Mouse (Mus musculus) cerebellum, adult 8-10 months (tissue): ENCODE results near the gene Ccdc33.

ENCODE experiments used
- DNase-seq: peaks from one replicate; pipeline ENCODE4 v3.0.0; 2022

Gene Ccdc33

DNA sequence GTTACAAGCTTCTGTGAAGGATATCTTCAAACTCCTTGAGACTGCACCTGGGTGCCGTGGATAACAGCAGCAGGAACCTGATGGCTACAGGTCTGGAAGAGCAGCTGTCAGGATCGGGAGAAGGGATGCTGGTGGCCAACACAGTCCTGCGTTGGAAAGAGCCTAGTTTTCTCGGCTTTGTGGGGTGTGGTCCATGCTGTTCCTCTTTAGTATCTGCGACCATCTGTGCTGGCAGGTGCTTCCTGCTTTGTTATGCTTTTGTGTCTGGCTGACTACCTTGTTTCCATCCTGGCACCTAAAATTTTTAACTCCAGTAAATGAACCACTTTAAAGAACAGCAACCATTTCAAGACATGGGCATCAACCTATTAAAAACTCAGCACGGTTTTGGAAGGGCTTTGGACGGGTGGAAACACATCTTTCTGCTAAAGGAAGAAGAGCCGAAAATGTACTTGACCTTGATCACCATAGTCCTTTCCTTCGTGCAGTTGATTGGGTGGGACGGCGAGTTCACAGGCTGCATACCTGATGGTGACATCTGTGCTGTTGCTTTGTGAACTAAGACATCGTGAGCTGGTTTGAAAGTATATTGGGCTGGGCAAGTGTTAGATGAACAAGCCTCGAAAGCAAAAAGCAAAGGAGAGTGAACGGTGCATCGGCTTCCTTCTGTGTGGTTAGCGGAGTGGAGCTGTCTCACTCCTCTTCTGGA, 112.7 kb downstream of the Ccdc33 start, which contains the start of gene Cyp11a1:
Cyp11a1 (plus strand) TSS at position 659 of the 709 bp plus-strand sequence.
- DNase-seq: no peak

DNA sequence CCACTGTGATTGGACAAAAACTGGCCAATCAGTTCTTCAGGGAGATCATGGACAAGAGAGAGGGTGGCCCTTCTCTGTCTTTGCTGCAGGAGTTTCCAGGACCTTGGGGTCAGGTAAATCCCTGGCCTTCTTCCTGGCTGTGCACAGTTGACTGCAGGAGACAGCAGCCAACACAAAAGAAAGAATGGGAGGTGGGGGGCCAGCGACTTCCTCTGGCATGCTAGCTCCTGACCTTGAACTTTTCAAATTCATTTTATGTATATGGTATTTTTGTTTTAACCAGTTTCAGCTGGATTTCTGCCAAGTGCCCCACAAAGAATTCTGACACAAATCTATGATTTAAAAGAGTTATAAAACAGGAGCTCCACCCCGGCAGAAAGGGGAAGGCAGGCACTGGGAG, 115.4 kb downstream of the Ccdc33 start:
- no peak for DNase-seq

DNA sequence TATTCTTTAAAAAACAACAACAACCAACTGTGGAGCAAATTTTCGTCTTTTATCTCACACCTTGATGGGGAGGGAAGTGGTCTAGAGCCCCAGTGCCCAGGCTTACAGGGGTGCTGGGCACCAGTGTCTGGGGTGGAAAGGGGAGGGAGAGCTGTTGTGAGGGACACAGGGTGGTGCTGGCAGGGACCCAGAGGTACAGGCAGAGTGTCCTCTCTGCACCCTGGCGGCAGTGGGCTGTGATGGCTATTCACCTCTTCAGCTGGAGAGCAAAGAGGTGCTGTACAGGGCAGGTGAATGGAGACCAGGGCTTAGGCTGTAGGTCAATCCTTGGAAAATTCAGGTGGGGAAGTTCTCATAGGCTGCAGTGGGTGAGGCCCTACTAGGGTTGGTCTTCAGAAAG, 118.9 kb downstream of the Ccdc33 start:
- no peak for DNase-seq

DNA sequence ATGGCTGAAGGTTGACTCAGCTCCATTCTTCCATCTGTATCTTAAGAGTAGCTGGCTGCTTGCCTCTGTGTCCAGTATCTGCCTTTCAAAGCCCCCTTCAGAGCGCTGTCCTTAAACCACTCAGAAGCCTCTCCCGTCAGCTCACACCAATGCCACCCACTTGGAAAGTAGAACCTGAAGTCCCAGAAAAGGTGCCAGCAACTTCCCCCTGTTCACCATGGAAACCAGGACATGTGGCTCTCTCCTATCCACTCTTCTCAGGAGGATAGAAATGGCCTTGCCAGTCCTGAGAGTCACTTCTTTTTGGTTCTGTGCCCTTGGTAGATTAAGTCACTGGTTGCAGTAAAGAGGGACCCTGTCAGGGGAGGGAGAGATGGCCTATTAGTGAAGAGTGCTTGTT, 119.9 kb downstream of the Ccdc33 start:
- DNase-seq: no peak

DNA sequence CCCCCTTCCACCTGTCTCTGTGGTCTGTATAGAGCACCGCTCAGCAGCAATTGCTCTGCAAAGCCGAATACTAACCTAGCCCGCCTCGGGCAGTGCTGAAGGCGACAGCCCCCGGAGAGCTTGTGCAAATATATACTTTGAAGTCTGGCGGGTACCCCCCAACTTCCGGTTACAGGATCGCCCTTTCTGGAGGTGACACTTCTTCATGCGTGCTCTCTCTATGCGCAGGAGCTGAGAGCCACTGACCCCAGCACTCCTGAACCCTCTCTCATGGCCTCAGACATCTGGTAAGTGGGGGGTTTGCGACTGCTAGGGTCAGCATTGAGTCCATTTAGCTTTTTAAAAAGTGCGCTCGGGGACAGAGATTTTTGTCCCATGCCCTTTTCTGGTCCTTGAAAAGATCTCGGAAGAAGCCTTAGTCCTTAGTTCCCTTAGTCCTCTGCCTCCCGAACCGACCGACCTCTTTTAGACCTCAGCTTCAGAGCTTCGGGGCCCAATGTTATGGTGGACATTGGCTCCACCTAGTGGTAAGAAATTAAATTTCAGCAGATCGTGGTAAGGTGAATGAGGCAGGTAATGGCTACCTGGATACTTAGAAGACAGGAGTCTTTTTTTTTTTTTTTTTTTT, 120.5 kb downstream of the Ccdc33 start:
- DNase-seq: peak; percentile 79

DNA sequence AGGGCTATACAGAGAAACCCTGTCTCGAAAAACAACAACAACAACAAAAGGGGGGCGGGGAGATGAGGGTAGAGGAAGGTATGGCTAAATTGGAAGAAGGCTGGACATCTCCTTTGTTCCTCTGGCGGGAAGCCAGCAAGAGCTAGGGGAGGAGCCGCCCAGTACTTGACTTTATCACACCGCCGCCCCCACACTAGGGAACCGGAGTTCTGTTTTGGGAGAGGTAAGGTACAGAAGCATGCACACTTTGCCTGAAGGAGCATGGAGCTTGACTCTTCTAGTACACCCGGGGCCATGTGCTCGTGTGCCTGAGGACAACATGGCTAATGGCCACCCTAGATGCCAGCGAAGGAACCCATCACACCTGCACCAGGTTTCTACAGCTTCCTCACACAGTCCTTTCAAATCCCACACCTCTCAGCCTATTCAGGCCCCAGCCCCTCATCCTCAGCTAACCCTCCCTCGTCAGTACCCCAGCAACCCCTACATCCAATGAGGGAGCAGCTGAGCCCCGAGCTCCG, 121.1 kb downstream of the Ccdc33 start:
- DNase-seq: no peak

DNA sequence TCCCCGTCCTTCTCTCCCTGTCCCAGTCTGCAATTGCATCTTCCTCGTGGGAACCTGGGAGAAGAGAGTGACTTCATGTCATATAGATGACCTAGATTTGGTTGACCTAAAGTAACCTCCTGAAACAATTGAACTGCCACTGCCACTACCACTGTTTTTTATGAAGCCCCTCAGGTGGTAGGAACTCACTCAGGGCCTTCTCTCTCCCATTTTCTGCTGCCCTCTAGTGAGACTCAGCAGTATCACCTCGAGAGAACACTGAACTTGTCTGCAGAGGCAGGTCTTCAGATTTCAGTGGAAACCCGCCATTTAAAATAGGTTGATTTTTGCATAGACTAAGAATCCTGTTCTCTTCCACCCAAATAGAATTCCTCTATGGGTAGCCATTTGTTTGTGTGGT, 123.3 kb downstream of the Ccdc33 start:
- peak; percentile 32 for DNase-seq

DNA sequence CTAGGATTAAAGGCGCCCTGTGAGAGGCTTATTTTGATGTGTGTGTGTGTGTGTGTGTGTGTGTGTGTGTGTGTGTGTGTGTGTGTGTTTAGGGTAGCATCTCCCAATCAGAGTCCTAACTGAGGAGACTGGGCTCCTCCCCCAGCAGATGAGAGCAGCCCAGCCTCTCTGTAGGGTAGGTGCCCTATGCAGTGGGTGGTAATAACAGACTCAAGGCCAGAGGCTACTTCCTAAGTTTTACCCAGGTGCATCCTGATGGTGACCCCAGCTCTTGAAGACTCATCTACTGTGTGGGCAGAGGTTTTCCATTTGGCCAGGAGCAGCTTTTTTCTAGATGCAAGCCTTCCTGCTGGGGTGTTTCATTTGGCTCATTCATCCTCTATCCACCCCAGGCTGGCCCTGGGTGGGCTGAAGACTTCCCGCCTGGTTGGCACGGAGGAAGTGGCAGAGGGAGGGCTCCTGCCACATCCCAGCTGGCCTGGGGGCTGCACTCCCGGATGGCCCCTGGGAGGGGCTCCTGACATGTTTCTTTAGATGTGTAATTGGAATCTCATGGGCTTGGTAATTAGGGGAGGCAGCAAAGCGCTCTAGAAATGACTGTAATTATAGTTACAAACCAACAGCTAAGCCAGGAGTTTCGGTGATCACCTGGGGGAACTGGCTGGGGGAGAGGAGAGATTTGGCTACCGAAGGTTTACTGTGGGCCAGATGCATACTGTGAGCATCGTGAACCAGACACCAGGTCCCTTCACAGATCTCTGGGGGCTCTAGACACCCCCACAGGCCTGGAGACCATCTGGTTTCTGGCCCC, 125.6 kb downstream of the Ccdc33 start:
- no peak for DNase-seq

DNA sequence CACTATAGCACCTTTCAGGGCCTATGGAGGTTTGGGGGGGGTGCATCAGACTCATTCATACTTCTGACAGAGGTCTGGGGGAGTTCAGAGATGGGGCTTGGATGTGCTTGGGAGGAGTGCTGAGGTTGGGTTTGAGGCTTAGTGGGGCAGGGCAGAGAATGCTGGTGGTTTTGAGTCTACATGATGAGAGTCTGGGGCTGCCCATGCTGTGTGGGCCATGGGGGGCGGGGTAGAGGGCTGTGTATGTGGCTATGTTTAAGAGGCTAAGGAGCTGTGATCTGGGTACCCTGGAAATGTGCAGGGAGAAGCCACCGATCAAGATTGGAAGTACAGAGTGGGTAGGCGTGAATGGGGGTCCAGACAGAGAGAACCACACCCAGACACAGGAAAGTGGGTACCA, 126.6 kb downstream of the Ccdc33 start:
- DNase-seq: no peak

DNA sequence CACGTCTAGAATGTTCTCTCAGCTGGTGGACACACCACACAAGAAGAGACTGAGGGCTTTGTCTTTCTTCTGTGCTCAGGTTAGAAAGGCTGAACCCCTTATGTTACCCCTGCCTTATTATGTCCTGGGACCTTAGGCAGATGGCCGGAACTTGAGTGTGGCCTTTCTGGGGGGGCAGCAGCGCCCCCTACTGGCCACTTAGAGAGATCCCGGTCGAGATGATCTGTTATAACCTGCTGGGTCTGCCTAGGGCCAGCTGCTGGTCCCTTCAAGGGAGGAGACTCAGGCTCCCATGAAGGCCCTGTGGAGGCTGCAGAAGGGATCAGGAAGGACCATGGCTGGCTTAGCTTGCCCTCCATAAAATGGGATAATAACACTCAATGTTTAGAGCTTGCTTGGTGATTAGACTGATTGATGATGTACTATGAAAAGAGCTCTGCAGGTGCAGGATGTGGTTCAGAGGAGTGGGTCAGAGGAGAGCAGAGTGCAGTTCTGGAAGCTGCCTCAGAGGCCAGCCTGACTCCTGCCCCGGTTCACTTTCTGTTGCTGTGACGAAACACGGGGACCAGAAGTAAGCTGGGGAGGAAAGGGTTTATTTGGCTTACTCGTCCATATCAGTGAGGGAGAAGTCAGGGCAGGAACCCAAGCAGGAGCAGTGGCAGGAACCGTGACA, 128.0 kb downstream of the Ccdc33 start:
- DNase-seq: peak; percentile 59

DNA sequence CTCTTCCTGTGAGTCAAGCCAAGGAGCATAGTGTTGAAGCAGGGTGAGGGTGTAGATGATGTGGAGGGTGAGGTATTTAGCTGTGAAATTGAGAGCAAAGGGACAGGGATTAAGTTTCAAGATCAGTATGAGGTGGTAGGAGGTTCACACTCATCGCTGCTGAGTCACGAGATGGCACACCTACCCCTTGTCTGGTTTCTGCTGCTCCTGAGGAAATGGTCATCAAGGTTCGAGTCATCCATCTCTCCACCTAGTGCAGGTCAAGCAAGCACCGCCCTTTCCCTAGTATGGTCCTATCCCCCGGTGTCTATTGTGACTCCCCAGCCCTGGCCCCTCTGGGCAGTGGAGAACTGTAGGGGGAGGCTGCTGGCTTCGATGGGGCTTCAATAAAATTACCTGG, 129.3 kb downstream of the Ccdc33 start:
- DNase-seq: no peak

DNA sequence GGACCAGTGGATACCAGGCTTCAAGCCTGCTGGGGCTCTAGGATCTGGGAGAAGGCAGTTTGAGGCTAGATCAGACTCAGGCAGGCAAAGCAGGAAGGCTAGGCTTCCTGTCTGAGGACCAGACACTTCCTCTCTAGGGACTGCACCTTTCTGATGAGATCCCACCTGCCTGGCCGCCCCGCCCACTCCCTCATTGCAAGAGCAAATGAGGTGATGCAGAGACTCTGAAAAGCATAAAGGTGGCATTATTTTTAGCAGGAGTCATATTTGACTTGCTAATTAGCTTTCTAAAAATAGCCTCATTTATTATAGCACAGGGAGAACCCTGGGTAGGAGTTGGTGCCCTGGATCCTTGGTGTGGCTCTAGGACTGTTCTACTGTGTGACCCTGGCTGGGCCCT, 130.5 kb downstream of the Ccdc33 start:
- no peak for DNase-seq

DNA sequence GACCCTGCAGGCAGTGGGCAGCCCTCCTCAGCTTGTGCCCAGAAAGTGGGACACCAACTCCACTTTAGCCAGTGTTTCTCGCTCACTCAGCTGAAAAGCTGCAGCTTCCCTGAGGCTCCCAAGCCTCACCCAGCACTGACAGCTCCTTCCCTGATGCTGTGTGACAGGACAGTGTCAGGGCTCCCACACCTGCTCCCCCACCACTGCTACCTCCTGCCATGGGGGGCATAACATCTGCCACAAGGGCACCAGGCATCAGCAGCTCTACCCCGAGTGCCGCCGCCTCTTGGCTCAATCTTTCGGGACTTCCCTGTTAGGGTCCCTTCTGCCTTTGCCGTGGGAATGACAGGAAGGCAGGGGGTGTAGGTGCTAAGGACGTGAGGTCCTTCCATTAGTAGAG, 132.3 kb downstream of the Ccdc33 start:
- no peak for DNase-seq

DNA sequence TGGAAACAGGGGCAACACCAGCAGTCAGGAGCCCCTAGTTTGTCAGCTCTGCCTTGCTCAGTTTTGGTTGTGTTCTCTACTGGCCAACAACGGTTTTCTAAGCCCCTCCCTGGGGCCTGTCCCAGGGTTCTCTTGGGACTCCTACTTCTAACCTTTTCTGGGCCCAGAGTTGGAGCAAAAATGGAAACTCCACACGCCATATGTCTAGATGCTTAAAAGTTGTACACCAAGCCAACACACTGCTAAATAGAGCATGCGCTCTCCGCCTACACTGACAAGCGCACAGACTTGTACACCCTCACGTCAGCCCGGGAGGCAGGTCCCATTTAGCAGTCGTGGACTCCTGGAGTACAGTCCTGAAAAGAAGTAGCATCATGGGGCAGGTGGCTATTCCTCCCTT, 133.3 kb downstream of the Ccdc33 start:
- no peak for DNase-seq

DNA sequence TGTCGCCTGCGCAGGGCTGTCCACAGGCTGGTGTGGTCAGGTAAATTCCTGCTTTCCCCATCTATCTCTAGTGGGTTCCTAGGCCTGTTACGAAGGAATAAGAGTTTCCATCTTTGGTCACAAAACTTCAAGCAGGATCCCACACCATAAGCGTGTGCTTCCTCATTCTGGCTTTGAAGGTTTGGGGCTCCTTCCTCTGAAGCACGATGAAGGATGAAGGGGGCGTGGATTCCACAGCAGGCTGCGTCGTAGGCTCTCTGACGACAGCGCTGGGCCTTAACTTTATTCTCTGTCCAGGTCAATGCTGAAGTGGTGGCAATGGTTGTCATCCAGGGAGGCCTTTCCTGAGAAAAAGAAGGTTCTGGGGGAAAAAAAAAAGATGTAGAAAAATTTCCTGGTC, 138.1 kb downstream of the Ccdc33 start:
- DNase-seq: no peak

DNA sequence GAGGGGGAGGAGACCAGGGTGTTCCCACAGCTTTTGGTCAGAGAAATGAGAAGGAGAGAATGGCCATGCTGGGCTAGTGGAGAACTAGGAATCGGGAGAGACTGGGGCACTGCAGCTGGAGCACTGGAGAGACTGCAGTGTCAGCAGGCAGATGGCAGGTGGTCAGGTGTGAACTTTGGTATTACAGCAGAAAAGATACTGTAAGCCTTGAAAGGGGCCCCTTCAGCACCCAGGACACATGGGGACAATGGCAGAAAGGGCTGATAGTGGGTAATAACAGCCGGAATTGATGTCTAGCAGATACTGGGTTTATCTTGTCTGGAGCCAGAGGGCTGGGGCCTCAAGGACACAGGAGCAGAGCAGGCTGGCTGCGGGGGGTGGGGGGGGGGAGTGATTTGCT, 139.8 kb downstream of the Ccdc33 start:
- DNase-seq: no peak
